Mouse (Mus musculus): ENCODE measurements around the gene Flrt1.

DNA sequence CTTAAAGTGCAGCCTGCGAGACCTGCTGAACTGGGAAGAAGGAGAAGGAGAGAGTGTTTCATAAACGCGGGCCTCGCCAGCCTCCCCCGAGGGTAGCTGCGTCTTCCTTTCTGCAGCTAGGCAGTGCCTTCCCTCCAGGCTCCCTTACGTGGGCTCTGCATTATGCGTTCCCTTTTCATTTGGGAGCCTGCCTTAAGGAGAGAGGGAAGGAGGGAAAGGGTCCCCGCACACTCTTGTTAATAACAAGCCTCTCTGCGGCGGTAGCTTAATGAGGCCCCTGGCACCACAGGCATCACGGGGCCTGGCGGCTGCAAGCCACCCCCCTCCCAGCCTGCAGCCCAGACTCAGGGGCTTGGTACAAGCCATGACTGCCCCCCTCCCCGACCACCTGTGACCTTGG lies 8.0 kb upstream of the Flrt1 start:
- TF ChIP-seq CTCF (IDR thresholded peaks at IDR 0.05; ENCODE audit: borderline replicate concordance, insufficient read depth, low read depth, low read length) (no peak), POLR2A (IDR thresholded peaks at IDR 0.05; ENCODE audit: borderline replicate concordance, insufficient read depth, low read length) (no peak)

Data from cerebellum, adult 2 months (tissue).